Mouse (Mus musculus): ENCODE data around the gene Tet1. TPM values are rescaled to one million over a fixed set of nuclear protein-coding genes. Genes with fewer than 3 reads are reported as not detected.

Tet1 gene
- polyA plus RNA-seq, 1 experiment from 2014 or later: 24.4 TPM

DNA sequence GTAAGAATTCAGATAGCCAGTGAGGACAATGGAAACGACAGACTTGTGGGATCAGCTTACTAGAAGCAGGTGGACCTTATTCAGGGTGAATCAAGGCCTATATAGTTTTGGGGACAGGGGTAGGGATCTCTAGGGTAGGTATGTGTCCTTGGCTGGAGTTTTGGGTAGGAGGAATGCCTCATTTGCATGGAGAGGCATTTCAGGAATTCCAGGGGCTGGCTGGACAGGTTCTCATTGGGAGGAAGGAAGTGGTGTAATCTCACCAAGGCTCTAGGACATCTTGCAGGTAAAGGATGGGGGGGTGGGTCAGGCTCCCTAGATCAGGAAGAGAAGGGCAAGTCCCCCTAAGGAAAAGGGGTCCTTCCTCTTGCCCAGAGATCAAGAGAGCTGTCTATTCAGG is 6.0 kb downstream of the Tet1 start:
- 51% methylated on average over 1 of the region's 1 CpGs for WGBS
- no peak for ATAC-seq (ENCODE audit: insufficient number of reproducible peaks, low FRiP score, low TSS enrichment, low read depth)
- Histone ChIP-seq H3K9me3 (replicated peaks) (no peaks in the 10 kb centered on the region), H3K36me3 (no peaks in the 10 kb centered on the region), H3K4me1 (no peaks in the 10 kb centered on the region), H3K4me2 (replicated peaks) (no peak overlapping the region), H3K27ac (replicated peaks) (no peak overlapping the region), H3K27me3 (no peaks in the 10 kb centered on the region), H3K4me3 (replicated peaks) (no peak overlapping the region), H3K9ac (no peak overlapping the region)

DNA sequence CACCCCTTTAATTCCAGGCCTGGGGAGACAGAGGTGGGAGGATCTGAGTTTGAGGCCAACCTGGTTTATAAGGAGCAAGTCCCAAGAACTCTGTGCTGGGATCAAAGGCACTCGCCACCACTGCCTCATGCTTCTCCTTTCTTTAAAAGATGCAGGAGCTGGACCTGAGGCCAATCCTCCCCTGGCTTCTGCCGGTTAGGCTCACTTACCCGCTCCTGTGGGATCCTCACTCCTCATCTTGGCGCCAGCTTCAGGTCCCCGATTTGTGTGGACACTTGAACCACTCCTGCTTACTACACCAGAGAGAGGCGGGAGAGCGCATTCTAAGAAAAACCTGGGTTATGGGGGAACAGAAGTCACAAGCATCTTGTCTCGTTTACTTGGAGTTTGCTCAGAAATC is 7.0 kb downstream of the Tet1 start:
- H3K36me3 ChIP-seq: no peaks in the 10 kb centered on the region
- H3K4me2 ChIP-seq (replicated peaks): no peak overlapping the region
- 40% methylated on average over 8 of the region's 8 CpGs for WGBS
- H3K9me3 ChIP-seq (replicated peaks): no peaks in the 10 kb centered on the region
- no peaks in the 10 kb centered on the region for H3K4me1 ChIP-seq
- H3K27ac ChIP-seq (replicated peaks): no peak overlapping the region
- H3K27me3 ChIP-seq: no peaks in the 10 kb centered on the region
- H3K4me3 ChIP-seq (replicated peaks): no peak overlapping the region
- no peak overlapping the region for H3K9ac ChIP-seq
- ATAC-seq (ENCODE audit: insufficient number of reproducible peaks, low FRiP score, low TSS enrichment, low read depth): no peak

DNA sequence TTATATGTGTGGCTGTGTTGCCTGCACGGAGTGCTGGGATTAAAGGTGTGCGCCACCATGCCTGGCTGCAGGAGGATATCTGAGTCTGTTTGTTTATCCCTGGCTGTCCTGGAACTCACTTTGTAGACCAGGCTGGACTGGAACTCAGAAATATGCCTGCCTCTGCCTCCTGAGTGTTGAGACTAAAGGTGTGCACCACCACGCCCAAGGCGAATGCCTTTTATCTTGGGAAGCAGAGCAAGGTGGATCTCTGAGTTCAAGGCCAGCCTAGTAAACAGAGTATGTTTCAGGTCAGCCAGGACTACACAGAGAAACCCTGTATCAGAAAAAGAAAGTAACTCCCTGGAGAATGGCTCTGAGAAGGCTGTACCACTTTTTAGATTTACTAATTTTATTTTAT is 8.7 kb downstream of the Tet1 start:
- WGBS: 96% methylated on average over 4 of the region's 4 CpGs
- no peak for ATAC-seq (ENCODE audit: insufficient number of reproducible peaks, low FRiP score, low TSS enrichment, low read depth)
- Histone ChIP-seq H3K9ac (no peak overlapping the region), H3K4me3 (replicated peaks) (no peak overlapping the region), H3K4me1 (no peaks in the 10 kb centered on the region), H3K27me3 (no peaks in the 10 kb centered on the region), H3K4me2 (replicated peaks) (no peak overlapping the region), H3K36me3 (no peaks in the 10 kb centered on the region), H3K9me3 (replicated peaks) (no peaks in the 10 kb centered on the region), H3K27ac (replicated peaks) (no peak overlapping the region)

DNA sequence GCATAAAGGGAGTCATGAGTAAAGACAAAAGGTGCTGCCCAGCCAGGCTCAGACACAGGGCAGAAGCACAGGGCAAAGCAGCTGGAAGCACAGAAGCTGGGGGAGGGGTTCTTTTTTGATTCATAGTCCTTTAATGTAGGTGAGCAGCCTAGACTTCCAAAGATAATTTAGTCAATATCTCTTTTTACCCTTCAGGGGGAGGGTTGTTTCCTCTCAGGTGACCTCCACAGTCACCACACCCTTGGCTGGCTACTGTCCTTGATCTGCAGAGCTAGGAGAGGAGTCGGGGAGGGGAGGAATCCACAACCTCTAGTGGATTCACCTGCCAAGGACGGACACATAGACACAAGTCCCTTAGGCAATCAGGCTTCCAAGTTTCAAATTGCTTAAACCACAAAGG is 10.7 kb downstream of the Tet1 start:
- H3K36me3 ChIP-seq: no peaks in the 10 kb centered on the region
- ATAC-seq (ENCODE audit: insufficient number of reproducible peaks, low FRiP score, low TSS enrichment, low read depth): no peak
- no peaks in the 10 kb centered on the region for H3K9me3 ChIP-seq (replicated peaks)
- no peak overlapping the region for H3K4me3 ChIP-seq (replicated peaks)
- no peak overlapping the region for H3K27ac ChIP-seq (replicated peaks)
- no peaks in the 10 kb centered on the region for H3K27me3 ChIP-seq
- no peak overlapping the region for H3K9ac ChIP-seq
- H3K4me1 ChIP-seq: no peaks in the 10 kb centered on the region
- 69% methylated on average over 2 of the region's 2 CpGs for WGBS
- H3K4me2 ChIP-seq (replicated peaks): no peak overlapping the region

DNA sequence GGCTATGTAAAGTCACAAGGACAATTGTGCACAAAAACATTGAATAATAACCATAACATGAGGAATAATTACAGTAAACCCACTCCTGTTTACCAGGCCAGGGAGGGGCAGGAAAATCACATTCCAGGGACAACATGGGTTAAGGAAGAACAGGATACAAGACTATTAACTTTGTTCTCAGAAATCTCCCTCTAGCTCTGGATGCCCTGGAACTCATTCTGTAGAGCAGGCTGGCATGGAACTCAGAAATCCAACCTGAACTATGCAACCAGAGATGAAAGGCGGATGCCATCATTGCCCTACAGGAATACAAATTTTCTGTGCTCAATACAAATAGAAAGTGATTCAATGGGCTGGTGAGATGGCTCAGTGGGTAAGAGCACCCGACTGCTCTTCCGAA is 11.4 kb downstream of the Tet1 start:
- no peaks in the 10 kb centered on the region for H3K36me3 ChIP-seq
- WGBS: 90% methylated on average over 3 of the region's 3 CpGs

DNA sequence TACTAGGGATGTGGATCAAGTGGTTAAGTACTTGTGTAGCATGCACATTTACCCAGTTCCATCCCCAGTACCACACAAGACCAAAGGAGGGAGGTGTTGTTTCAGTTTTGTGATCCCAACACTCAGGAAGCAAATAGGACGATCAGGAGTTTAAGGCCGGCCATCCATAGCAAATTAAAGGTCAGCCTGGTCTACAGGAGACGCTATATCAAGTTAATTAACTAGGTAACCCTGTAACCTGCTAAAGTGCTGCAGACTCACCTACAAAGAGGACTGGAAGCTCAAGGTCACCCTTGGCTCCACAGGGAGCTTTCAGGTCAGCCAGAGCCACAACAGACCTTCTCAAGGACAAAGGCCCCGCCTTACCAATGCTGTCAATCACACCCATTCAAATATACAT is 12.0 kb downstream of the Tet1 start:
- 65% methylated on average over 4 of the region's 4 CpGs for WGBS
- Histone ChIP-seq H3K4me1 (no peaks in the 10 kb centered on the region), H3K4me2 (replicated peaks) (no peak overlapping the region), H3K36me3 (no peaks in the 10 kb centered on the region), H3K9ac (no peak overlapping the region), H3K4me3 (replicated peaks) (no peak overlapping the region), H3K27ac (replicated peaks) (no peak overlapping the region), H3K9me3 (replicated peaks) (no peaks in the 10 kb centered on the region), H3K27me3 (no peaks in the 10 kb centered on the region)
- ATAC-seq (ENCODE audit: insufficient number of reproducible peaks, low FRiP score, low TSS enrichment, low read depth): no peak

More for the DNA sequence above, 11.4 kb downstream of the Tet1 start:
- H3K9ac ChIP-seq: no peak overlapping the region
- ATAC-seq (ENCODE audit: insufficient number of reproducible peaks, low FRiP score, low TSS enrichment, low read depth): no peak
- H3K27ac ChIP-seq (replicated peaks): no peak overlapping the region
- no peaks in the 10 kb centered on the region for H3K27me3 ChIP-seq
- no peaks in the 10 kb centered on the region for H3K4me1 ChIP-seq
- no peak overlapping the region for H3K4me3 ChIP-seq (replicated peaks)
- no peak overlapping the region for H3K4me2 ChIP-seq (replicated peaks)
- H3K9me3 ChIP-seq (replicated peaks): no peaks in the 10 kb centered on the region

DNA sequence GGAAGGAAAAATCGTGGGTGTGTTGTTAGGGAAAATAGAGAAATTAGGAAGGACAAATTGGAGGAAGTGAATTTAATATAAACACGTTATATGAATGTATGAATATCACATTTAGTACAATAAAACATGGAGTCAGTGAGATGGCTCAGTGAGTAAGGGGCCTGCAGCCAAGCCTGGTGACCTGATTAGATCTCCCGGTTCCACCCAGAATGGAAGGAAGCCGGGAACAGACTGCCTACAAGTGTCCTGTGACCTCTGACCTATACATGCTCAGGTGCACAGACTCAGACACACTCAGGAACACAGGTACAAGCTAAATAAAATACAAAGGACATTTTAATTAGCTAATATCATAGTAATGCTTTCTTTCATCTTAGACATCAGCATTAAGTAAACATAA is 12.8 kb downstream of the Tet1 start:
- no peak overlapping the region for H3K9ac ChIP-seq
- no peaks in the 10 kb centered on the region for H3K27me3 ChIP-seq
- WGBS: 59% methylated on average over 4 of the region's 4 CpGs
- no peaks in the 10 kb centered on the region for H3K4me1 ChIP-seq
- no peaks in the 10 kb centered on the region for H3K9me3 ChIP-seq (replicated peaks)
- H3K36me3 ChIP-seq: no peaks in the 10 kb centered on the region
- no peak for ATAC-seq (ENCODE audit: insufficient number of reproducible peaks, low FRiP score, low TSS enrichment, low read depth)
- no peak overlapping the region for H3K4me3 ChIP-seq (replicated peaks)
- no peak overlapping the region for H3K4me2 ChIP-seq (replicated peaks)
- no peak overlapping the region for H3K27ac ChIP-seq (replicated peaks)

DNA sequence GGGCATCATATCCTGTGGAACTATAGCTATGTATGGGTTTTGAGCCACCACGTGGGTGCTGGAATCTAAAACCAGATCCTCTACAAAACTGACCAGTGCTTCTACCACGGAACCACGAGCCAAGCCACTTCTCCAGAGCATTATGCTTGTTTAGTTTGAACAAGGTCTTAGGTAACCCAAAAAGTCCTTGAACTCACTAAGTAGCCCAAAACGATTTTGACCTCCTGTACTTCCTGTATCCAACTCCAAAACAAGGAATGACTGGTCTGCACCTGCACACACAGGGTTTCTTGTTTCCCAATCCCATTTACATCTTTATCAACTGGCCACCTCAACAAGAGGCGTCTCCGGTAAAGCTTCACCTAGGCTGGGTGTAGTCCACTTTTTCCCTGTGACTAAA is 13.4 kb downstream of the Tet1 start:
- Histone ChIP-seq H3K9ac (no peak overlapping the region), H3K4me2 (replicated peaks) (no peak overlapping the region), H3K36me3 (no peaks in the 10 kb centered on the region), H3K4me3 (replicated peaks) (no peak overlapping the region), H3K27ac (replicated peaks) (no peak overlapping the region), H3K27me3 (no peaks in the 10 kb centered on the region), H3K4me1 (no peaks in the 10 kb centered on the region), H3K9me3 (replicated peaks) (no peaks in the 10 kb centered on the region)
- no peak for ATAC-seq (ENCODE audit: insufficient number of reproducible peaks, low FRiP score, low TSS enrichment, low read depth)
- WGBS: 73% methylated on average over 6 of the region's 6 CpGs

DNA sequence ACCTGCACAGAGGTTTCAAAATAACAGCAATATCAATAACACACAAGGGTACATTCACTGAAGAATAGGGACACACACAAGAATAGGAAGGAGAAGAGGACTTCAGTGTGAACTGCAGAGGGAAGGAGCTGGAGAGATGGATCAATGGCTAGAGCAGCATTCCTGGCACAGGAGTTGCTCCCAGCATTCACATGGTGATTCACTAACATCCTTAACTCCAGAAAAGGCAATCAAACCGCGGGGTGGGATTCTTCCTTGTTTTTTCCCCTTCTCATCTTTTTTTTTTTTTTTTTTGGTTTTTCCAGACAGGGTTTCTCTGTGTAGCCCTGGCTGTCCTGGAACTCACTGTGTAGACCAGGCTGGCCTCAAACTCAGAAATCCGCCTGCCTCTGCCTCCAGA is 14.3 kb downstream of the Tet1 start:
- ATAC-seq (ENCODE audit: insufficient number of reproducible peaks, low FRiP score, low TSS enrichment, low read depth): no peak
- Histone ChIP-seq H3K27me3 (no peaks in the 10 kb centered on the region), H3K4me3 (replicated peaks) (no peak overlapping the region), H3K4me1 (no peaks in the 10 kb centered on the region), H3K9me3 (replicated peaks) (no peaks in the 10 kb centered on the region), H3K9ac (no peak overlapping the region), H3K4me2 (replicated peaks) (no peak overlapping the region), H3K27ac (replicated peaks) (no peak overlapping the region), H3K36me3 (no peaks in the 10 kb centered on the region)
- 87% methylated on average over 3 of the region's 3 CpGs for WGBS

DNA sequence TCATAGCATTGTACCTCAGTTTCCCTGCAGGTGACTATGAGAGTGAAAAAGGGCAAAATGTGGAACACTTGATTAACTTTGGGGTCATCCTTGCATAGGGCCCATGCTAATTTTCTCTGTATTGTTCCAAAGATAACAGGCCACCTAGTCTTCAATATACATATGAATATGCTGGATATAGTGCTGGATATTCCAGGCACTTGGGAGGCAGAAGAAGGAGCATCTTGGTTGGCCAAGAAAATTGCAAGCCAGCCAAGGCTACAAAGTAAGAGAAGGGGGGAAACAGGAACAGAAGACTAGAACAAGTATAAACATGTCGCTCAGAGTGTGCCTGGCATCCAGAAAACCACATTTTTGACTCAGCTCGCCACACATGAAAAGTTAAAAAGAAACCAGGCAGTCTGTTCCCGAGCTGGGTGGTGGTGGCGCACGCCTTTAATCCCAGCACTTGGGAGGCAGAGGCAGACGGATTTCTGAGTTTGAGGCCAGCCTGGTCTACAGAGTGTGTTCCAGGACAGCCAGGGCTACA is 15.4 kb downstream of the Tet1 start:
- ATAC-seq (ENCODE audit: insufficient number of reproducible peaks, low FRiP score, low TSS enrichment, low read depth): no peak

DNA sequence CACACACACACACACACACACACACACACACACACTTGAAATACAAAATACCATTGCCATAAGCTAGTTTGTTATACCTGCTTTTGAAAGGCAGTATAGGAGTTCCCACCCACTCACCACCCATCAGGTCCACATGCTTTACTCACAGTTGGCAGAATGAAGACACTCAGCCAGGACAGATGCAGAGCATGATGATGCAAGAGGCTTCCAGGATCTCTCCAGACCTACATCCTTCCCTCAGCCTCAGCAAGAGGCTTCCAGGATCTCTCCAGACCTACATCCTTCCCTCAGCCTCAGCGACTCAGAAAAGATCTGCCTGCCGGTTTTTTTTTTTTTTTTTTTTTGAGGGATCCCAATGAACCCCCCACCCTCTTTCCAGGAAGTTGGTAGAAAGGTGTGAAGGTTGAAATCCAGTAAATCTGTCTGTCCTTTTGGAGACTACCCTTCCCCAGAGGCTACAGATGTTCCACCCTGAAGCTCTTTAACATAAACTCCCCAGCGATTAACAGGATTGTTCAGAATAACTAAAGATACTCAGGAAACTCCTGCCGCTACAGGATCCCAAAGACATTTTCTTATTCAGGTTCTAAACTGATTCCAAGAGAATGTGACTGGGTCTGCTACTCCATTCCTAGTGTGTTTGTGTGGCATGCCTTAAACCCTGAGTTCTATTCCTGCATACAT is 16.1 kb downstream of the Tet1 start:
- H3K27me3 ChIP-seq: no peaks in the 10 kb centered on the region
- no peak overlapping the region for H3K4me3 ChIP-seq (replicated peaks)
- H3K4me2 ChIP-seq (replicated peaks): no peak overlapping the region
- no peaks in the 10 kb centered on the region for H3K36me3 ChIP-seq
- no peak overlapping the region for H3K27ac ChIP-seq (replicated peaks)
- H3K9me3 ChIP-seq (replicated peaks): no peaks in the 10 kb centered on the region
- WGBS: 26% methylated on average over 4 of the region's 4 CpGs
- ATAC-seq (ENCODE audit: insufficient number of reproducible peaks, low FRiP score, low TSS enrichment, low read depth): no peak
- no peaks in the 10 kb centered on the region for H3K4me1 ChIP-seq
- no peak overlapping the region for H3K9ac ChIP-seq

More for the DNA sequence above, 15.4 kb downstream of the Tet1 start:
- Histone ChIP-seq H3K36me3 (no peaks in the 10 kb centered on the region), H3K9ac (no peak overlapping the region), H3K9me3 (replicated peaks) (no peaks in the 10 kb centered on the region), H3K4me2 (replicated peaks) (no peak overlapping the region), H3K4me1 (no peaks in the 10 kb centered on the region), H3K27me3 (no peaks in the 10 kb centered on the region), H3K4me3 (replicated peaks) (no peak overlapping the region), H3K27ac (replicated peaks) (no peak overlapping the region)
- WGBS: 34% methylated on average over 6 of the region's 6 CpGs

DNA sequence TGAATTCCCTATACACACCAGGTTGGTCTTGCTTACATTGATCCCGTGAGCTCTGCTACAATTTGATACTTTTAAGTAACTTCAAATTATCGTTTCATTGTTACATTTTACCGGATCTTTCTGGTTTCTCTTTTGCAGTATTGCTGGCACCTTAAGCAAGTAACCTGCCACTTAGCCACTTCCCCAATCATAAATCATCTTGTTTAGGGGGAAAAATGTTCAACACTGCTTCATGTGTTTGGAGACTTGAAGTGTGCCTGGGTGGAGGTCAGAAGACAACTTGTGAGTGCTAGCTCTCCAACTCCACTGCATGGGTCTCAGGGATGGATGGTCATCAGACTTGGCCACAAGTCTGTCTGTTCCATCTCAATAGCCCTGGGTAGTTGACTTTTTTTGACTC is 17.8 kb downstream of the Tet1 start:
- Histone ChIP-seq H3K27me3 (no peaks in the 10 kb centered on the region), H3K4me2 (replicated peaks) (no peak overlapping the region), H3K4me3 (replicated peaks) (no peak overlapping the region), H3K9me3 (replicated peaks) (no peaks in the 10 kb centered on the region), H3K4me1 (peaks cover 3% of the 10 kb centered on the region; the same call in 1 of the 2 replicates), H3K9ac (no peak overlapping the region), H3K36me3 (no peaks in the 10 kb centered on the region), H3K27ac (replicated peaks) (no peak overlapping the region)
- 74% methylated on average over 3 of the region's 3 CpGs for WGBS
- no peak for ATAC-seq (ENCODE audit: insufficient number of reproducible peaks, low FRiP score, low TSS enrichment, low read depth)
